Mouse (Mus musculus) G1E (cell line): ENCODE measurements at regions not wholly inside any gene's neighbourhood (a gene's known extent, or its start where the extent isn't known, plus 50 kb on each side); places are given as distances from the start of the nearest gene placed in this dataset.
A peak's percentile ranks its signal among the peaks of the same experiment; 100 is the strongest.

Experiments
- ATAC-seq: 2 replicates; pipeline ENCODE4 v1.8.0; 2016; ENCODE audit warnings: mild to moderate bottlenecking; ENCODE audit not compliant: insufficient number of reproducible peaks, poor library complexity, low FRiP score, severe bottlenecking; ENCODE audit errors: extremely low read depth
- DNase-seq: peaks from one replicate; pipeline ENCODE4 v3.0.0; 2012; ENCODE audit warnings: low spot score
- H3K27me3 ChIP-seq: 2 replicates; pipeline ENCODE4 v1.6.1; 2012; ENCODE audit warnings: mild to moderate bottlenecking, low read length, inconsistent platforms; ENCODE audit not compliant: insufficient read depth
- H3K36me3 ChIP-seq: replicated peaks from 2 replicates; pipeline ENCODE3; 2012; ENCODE audit warnings: mild to moderate bottlenecking, inconsistent platforms
- H3K4me1 ChIP-seq: 2 replicates; pipeline ENCODE4 v1.6.1; 2012; ENCODE audit warnings: low read depth, low read length, inconsistent platforms, mixed read lengths; ENCODE audit not compliant: insufficient read depth
- H3K4me3 ChIP-seq: 2 replicates; pipeline ENCODE4 v1.5.1; 2012; ENCODE audit warnings: low read depth, mild to moderate bottlenecking, inconsistent platforms, low read length, moderate library complexity, mixed read lengths
- H3K9me3 ChIP-seq: replicated peaks from 2 replicates; pipeline ENCODE4 v1.6.1; 2012; ENCODE audit warnings: inconsistent platforms
- CTCF ChIP-seq: IDR thresholded peaks from 2 replicates; pipeline ENCODE4 v1.5.1; 2012; ENCODE audit warnings: low read depth, low read length, inconsistent platforms, mixed read lengths
- GATA1 ChIP-seq: IDR thresholded peaks from 2 replicates; pipeline ENCODE4 v1.6.1; 2012; ENCODE audit warnings: borderline replicate concordance, low read length, inconsistent platforms, mixed read lengths
- GATA2 ChIP-seq: IDR thresholded peaks from 2 replicates; pipeline ENCODE4 v1.6.1; 2012; ENCODE audit warnings: low read depth, low read length, inconsistent platforms, borderline replicate concordance
- POLR2AphosphoS5 ChIP-seq: IDR thresholded peaks from 2 replicates; pipeline ENCODE4 v1.6.1; 2012; ENCODE audit warnings: low read depth, low read length, inconsistent platforms; ENCODE audit not compliant: insufficient replicate concordance
- TAL1 ChIP-seq: conservative IDR thresholded peaks from 2 replicates; pipeline ENCODE4 v1.6.1; 2012; ENCODE audit warnings: low read depth, low read length, inconsistent platforms, mixed read lengths

- ATAC-seq (no peak), DNase-seq (no peak)
Observed at GRCm38 (mm10) chr15:67471283-67471682, 970.6 kb upstream of the Lrrc6 start.

GRCm38 (mm10) chr15:67470036-67470435 is 969.3 kb upstream of the Lrrc6 start:
- Histone ChIP-seq H3K9me3 (no peaks in the 10 kb centered on the region), H3K27me3 (no peaks in the 10 kb centered on the region), H3K4me1 (no peaks in the 10 kb centered on the region), H3K4me3 (no peak overlapping the region), H3K36me3 (no peaks in the 10 kb centered on the region)
- TF ChIP-seq GATA2 (no peak), GATA1 (no peak), CTCF (no peak), TAL1 (no peak), POLR2AphosphoS5 (no peak)
- no peak for ATAC-seq
- DNase-seq, result no peak

More at GRCm38 (mm10) chr15:67471283-67471682, 970.6 kb upstream of the Lrrc6 start:
- H3K4me3 ChIP-seq, result no peak overlapping the region
- TF ChIP-seq POLR2AphosphoS5 (no peak), TAL1 (no peak), GATA2 (no peak), CTCF (no peak), GATA1 (no peak)
- no peaks in the 10 kb centered on the region for H3K27me3 ChIP-seq
- no peaks in the 10 kb centered on the region for H3K4me1 ChIP-seq
- no peaks in the 10 kb centered on the region for H3K9me3 ChIP-seq
- H3K36me3 ChIP-seq, result no peaks in the 10 kb centered on the region

- TF ChIP-seq CTCF (no peak), TAL1 (no peak), GATA1 (no peak), POLR2AphosphoS5 (no peak), GATA2 (no peak)
- Histone ChIP-seq H3K4me3 (no peak overlapping the region), H3K36me3 (no peaks in the 10 kb centered on the region), H3K9me3 (no peaks in the 10 kb centered on the region), H3K4me1 (no peaks in the 10 kb centered on the region), H3K27me3 (no peaks in the 10 kb centered on the region)
- DNase-seq, result no peak
- no peak for ATAC-seq
Observed at GRCm38 (mm10) chr15:67467404-67468345, 967.0 kb upstream of the Lrrc6 start.

GRCm38 (mm10) chr15:67462863-67463262 is 962.2 kb upstream of the Lrrc6 start:
- no peak for ATAC-seq
- Histone ChIP-seq H3K36me3 (no peaks in the 10 kb centered on the region), H3K4me3 (no peak overlapping the region), H3K27me3 (no peaks in the 10 kb centered on the region), H3K9me3 (no peaks in the 10 kb centered on the region), H3K4me1 (no peaks in the 10 kb centered on the region)
- no peak for DNase-seq
- TF ChIP-seq CTCF, result no peak
- TF ChIP-seq GATA2, result no peak
- no peak for TF ChIP-seq TAL1
- TF ChIP-seq POLR2AphosphoS5, result no peak
- no peak for TF ChIP-seq GATA1

- TF ChIP-seq CTCF, result no peak
- no peak for TF ChIP-seq TAL1
- no peak for TF ChIP-seq GATA1
- no peak for TF ChIP-seq POLR2AphosphoS5
- TF ChIP-seq GATA2, result no peak
- ATAC-seq (no peak), DNase-seq (no peak)
- Histone ChIP-seq H3K9me3 (no peaks in the 10 kb centered on the region), H3K27me3 (no peaks in the 10 kb centered on the region), H3K4me3 (no peak overlapping the region), H3K36me3 (no peaks in the 10 kb centered on the region), H3K4me1 (no peaks in the 10 kb centered on the region)
Observed at GRCm38 (mm10) chr15:67460384-67460783, 959.7 kb upstream of the Lrrc6 start.

- no peak for ATAC-seq
- no peak for TF ChIP-seq POLR2AphosphoS5
- TF ChIP-seq CTCF, result peak; percentile 86
- no peak for TF ChIP-seq GATA1
- TF ChIP-seq GATA2, result no peak
- TF ChIP-seq TAL1, result no peak
Observed at GRCm38 (mm10) chr15:67434284-67434683, 933.6 kb upstream of the Lrrc6 start.

More at GRCm38 (mm10) chr15:67434284-67434683, 933.6 kb upstream of the Lrrc6 start:
- no peaks in the 10 kb centered on the region for H3K9me3 ChIP-seq
- peak; percentile 1 for DNase-seq
- H3K4me1 ChIP-seq, result no peaks in the 10 kb centered on the region
- no peak overlapping the region for H3K4me3 ChIP-seq
- no peaks in the 10 kb centered on the region; the same call in 1 of the 2 replicates for H3K27me3 ChIP-seq
- no peaks in the 10 kb centered on the region for H3K36me3 ChIP-seq
